Mouse (Mus musculus): Measurements from ENCODE around the gene Ear10.
"Not testable (repeated sequence)": the region's sequence is repeated elsewhere in the genome, so short reads cannot be mapped to it uniquely, and the experiment has no call there.

Gene Ear10

GRCm38 (mm10) chr14:43923459-43923858 is at the start of gene Ear10:
TSS of gene Ear10 (minus strand) at chr14:43923559.
- not testable (repeated sequence) for DNase-seq (ENCODE audit: extremely low read depth, insufficient read length, low spot score)

GRCm38 (mm10) chr14:43956769-43957168 is 33.4 kb upstream of the Ear10 start, which contains the start of gene Ang5:
TSS of gene Ang5 (plus strand) at chr14:43957069.
- DNase-seq (ENCODE audit: extremely low read depth, insufficient read length, low spot score): not testable (repeated sequence)

GRCm38 (mm10) chr14:43955074-43955473 is 31.7 kb upstream of the Ear10 start:
- not testable (repeated sequence) for DNase-seq (ENCODE audit: extremely low read depth, insufficient read length, low spot score)

GRCm38 (mm10) chr14:43953382-43953781 is 30.0 kb upstream of the Ear10 start:
- not testable (repeated sequence) for DNase-seq (ENCODE audit: extremely low read depth, insufficient read length, low spot score)

GRCm38 (mm10) chr14:43933399-43933798 is 10.0 kb upstream of the Ear10 start:
- not testable (repeated sequence) for DNase-seq (ENCODE audit: extremely low read depth, insufficient read length, low spot score)

- peak; percentile 32 for DNase-seq (ENCODE audit: extremely low read depth, insufficient read length, low spot score)
Measured at GRCm38 (mm10) chr14:43932991-43933390, 9.6 kb upstream of the Ear10 start.

- not testable (repeated sequence) for DNase-seq (ENCODE audit: extremely low read depth, insufficient read length, low spot score)
Measured at GRCm38 (mm10) chr14:43925404-43925950, 2.1 kb upstream of the Ear10 start.

- DNase-seq (ENCODE audit: extremely low read depth, insufficient read length, low spot score): peak; percentile 11
Measured at GRCm38 (mm10) chr14:43924688-43925403, 1.5 kb upstream of the Ear10 start, which contains the start of gene Gm8113. TSS of gene Gm8113 (plus strand) at chr14:43925390.

GRCm38 (mm10) chr14:43918214-43918613 is 5.1 kb downstream of the Ear10 start:
- not testable (repeated sequence) for DNase-seq (ENCODE audit: extremely low read depth, insufficient read length, low spot score)

GRCm38 (mm10) chr14:43898577-43898976 is 24.8 kb downstream of the Ear10 start:
- DNase-seq (ENCODE audit: extremely low read depth, insufficient read length, low spot score): not testable (repeated sequence)

GRCm38 (mm10) chr14:43895357-43895756 is 28.0 kb downstream of the Ear10 start:
- not testable (repeated sequence) for DNase-seq (ENCODE audit: extremely low read depth, insufficient read length, low spot score)

GRCm38 (mm10) chr14:43891288-43891687 is 32.1 kb downstream of the Ear10 start:
- not testable (repeated sequence) for DNase-seq (ENCODE audit: extremely low read depth, insufficient read length, low spot score)

GRCm38 (mm10) chr14:43886235-43886634 is 37.1 kb downstream of the Ear10 start:
- not testable (repeated sequence) for DNase-seq (ENCODE audit: extremely low read depth, insufficient read length, low spot score)

GRCm38 (mm10) chr14:43879966-43880545 is 43.3 kb downstream of the Ear10 start:
- not testable (repeated sequence) for DNase-seq (ENCODE audit: extremely low read depth, insufficient read length, low spot score)

GRCm38 (mm10) chr14:43877789-43878188 is 45.6 kb downstream of the Ear10 start:
- DNase-seq (ENCODE audit: extremely low read depth, insufficient read length, low spot score): not testable (repeated sequence)

GRCm38 (mm10) chr14:43875417-43875816 is 47.9 kb downstream of the Ear10 start, which contains the start of gene Ear1:
TSS of gene Ear1 (minus strand) at chr14:43875517.
- DNase-seq (ENCODE audit: extremely low read depth, insufficient read length, low spot score): not testable (repeated sequence)

- DNase-seq (ENCODE audit: extremely low read depth, insufficient read length, low spot score): not testable (repeated sequence)
Measured at GRCm38 (mm10) chr14:43874862-43875261, 48.5 kb downstream of the Ear10 start.

All from 3134 (cell line).